Mouse (Mus musculus) cerebellum, adult 2 months (tissue): ENCODE measurements at regions not wholly inside any gene's neighbourhood (a gene's known extent, or its start where the extent isn't known, plus 50 kb on each side); places are given as distances from the start of the nearest gene placed in this dataset.

Experiments
- DNase-seq, 2 experiments: peaks; one replicate each; pipeline ENCODE4 v3.0.0; 2021
- H3K27ac ChIP-seq: fragments of 200-500 bp; 2 replicates; pipeline ENCODE4 v1.5.1; 2012; ENCODE audit warnings: low read length, control low read depth, inconsistent platforms; ENCODE audit not compliant: insufficient read depth
- H3K27me3 ChIP-seq: fragments of 200-500 bp; 2 replicates; pipeline ENCODE4 v1.6.1; 2012; ENCODE audit warnings: inconsistent platforms, mild to moderate bottlenecking, low read length, moderate library complexity; ENCODE audit not compliant: control insufficient read depth, insufficient read depth
- H3K4me1 ChIP-seq: fragments of 200-500 bp; 2 replicates; pipeline ENCODE4 v1.6.1; 2011; ENCODE audit warnings: low read length; ENCODE audit not compliant: control insufficient read depth, insufficient read depth
- H3K4me3 ChIP-seq: fragments of 200-500 bp; replicated peaks from 2 replicates; pipeline ENCODE3; 2011; ENCODE audit warnings: mild to moderate bottlenecking, low read depth, low read length, control low read depth; ENCODE audit not compliant: insufficient read depth
- CTCF ChIP-seq: fragments of 200-500 bp; IDR thresholded peaks from 2 replicates; pipeline ENCODE4 v1.5.1; 2011; ENCODE audit warnings: low read depth, mild to moderate bottlenecking, control low read depth, low read length, moderate library complexity, borderline replicate concordance; ENCODE audit not compliant: insufficient read depth
- POLR2A ChIP-seq: fragments of 200-500 bp; IDR thresholded peaks from 2 replicates; pipeline ENCODE4 v1.6.1; 2011; ENCODE audit warnings: low read length, control low read depth, borderline replicate concordance; ENCODE audit not compliant: insufficient read depth
- WGBS: fragments of 180-500 bp; shearing (Covaris S2); methylation state at CpG from one replicate; pipeline ENCODE4 v1.1.7; 2018; 5-methylcytosine and 5-hydroxymethylcytosine counted together

DNA sequence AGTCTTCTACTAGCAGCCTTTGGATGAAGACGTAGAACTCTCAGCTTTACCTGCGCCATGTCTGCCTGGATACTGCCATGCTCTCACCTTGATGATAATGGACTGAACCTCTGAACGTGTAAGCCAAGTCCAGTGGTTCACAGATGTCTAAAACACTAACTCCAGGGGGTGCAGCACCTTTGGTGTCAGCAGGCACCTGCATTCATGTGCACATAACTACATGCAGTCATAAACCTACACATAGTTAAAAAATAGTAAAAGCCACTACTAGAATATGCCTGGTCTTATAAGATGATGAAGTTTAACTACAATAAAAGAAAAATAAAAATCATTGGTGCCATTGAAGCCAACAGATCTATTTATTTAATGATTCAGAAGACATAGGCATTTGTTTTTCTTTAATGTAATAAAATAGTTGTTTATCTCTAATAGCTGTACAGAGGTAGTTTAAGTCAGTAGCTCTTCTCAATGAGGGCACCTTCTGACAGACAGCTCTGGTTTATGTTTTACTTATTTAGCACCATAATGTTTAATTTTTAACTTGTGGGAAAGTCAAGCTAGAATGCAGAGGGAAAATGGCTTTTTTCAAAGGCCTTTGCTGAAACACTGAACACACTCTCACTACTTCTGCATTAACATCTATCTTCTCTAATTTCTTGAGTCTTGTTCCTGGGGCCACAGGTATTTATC lies 118.5 kb upstream of the Rorb start:
- H3K27ac ChIP-seq: no peak overlapping the region
- WGBS: 78% methylated on average over 3 of the region's 3 CpGs
- no peak for TF ChIP-seq CTCF
- no peak for TF ChIP-seq POLR2A
- no peak for DNase-seq
- no peaks in the 10 kb centered on the region for H3K27me3 ChIP-seq
- no peak overlapping the region for H3K4me3 ChIP-seq
- no peaks in the 10 kb centered on the region for H3K4me1 ChIP-seq

DNA sequence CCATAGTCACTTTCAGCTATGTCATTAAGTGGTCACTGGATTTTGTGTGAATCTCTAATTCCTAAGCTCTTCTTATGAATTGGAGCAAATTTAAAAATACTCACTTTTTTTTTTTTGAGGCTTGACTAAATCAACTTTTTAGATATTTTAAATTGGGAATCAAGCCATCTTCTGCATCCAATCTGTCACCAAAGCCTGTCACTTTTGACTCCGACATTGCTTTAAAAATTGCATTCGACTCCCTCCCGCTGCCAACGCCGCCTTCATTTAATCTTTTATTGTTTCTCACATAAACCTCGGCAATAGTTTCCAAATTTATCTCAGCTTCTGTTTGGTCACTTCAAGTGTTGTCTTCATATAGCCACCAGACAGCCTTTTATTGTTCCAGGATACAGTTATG lies 109.8 kb upstream of the Rorb start:
- H3K27ac ChIP-seq: no peak overlapping the region
- WGBS: 71% methylated on average over 6 of the region's 6 CpGs
- H3K4me1 ChIP-seq: no peaks in the 10 kb centered on the region
- DNase-seq: no peak
- H3K27me3 ChIP-seq: no peaks in the 10 kb centered on the region
- H3K4me3 ChIP-seq: no peak overlapping the region
- TF ChIP-seq POLR2A (no peak), CTCF (no peak)

DNA sequence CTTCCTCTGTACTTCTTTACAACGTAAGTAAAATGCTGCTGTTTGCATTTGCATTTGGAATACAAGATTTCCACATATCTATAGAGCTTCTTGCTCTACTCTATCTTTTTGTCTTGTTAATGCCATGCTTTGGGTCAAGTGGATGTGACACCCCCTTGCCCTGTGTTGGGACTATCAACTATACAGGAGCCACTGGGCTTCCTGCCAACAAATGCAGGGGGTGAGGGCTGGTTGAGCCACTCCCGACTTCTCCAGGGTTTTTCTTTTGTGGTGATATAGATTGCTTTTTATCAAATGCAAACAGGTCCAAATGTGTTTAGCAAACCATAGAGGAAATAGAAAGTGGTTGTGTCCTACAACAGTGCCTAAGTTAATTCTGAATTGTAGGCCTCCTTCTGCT lies 108.4 kb upstream of the Rorb start:
- WGBS: 49% methylated on average over 2 of the region's 2 CpGs
- Histone ChIP-seq H3K4me1 (no peaks in the 10 kb centered on the region), H3K27ac (no peak overlapping the region), H3K4me3 (no peak overlapping the region), H3K27me3 (no peaks in the 10 kb centered on the region)
- TF ChIP-seq CTCF (no peak), POLR2A (no peak)
- DNase-seq: no peak

DNA sequence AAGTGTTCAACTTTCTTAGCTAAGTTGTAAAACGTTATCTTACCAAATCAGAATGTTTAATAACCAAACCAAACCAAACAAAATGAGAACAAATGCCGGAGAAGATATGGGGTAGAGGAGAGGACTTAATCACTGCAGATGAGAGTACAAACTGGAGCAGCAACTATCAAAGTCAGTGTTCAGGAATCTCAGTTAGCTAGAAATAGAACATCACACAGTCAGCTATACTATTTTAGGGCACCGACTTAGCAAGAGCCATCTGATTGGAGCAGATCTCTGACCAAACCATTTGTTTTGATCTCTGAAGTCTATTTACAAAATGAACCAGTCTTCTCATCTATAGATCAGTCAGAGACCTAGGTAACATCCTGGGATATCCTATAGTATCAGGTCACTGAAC lies 107.7 kb upstream of the Rorb start:
- DNase-seq: no peak
- Histone ChIP-seq H3K4me1 (no peaks in the 10 kb centered on the region), H3K27ac (no peak overlapping the region), H3K4me3 (no peak overlapping the region), H3K27me3 (no peaks in the 10 kb centered on the region)
- 79% methylated on average over 3 of the region's 3 CpGs for WGBS
- TF ChIP-seq POLR2A: no peak
- no peak for TF ChIP-seq CTCF

DNA sequence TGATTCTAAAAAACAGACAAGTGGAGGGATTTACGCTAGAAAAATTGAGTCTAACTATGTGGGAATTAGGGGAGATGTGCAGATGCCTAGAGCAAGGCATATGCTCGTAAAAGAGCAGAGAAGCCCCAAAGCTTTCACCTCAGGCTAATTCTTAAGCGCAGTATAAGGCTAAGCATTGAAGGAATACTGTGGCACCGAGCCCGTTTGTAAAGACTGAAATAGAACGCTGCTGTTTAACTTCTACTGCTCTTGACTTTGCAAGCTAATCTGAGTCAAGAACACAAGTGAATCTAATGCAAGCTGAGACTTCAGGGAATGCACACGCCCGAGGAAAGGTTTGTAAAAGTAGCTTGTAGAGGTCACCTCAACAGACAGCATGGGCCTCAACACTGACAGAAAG lies 88.5 kb upstream of the Rorb start:
- DNase-seq: no peak
- TF ChIP-seq CTCF: no peak
- TF ChIP-seq POLR2A: no peak
- Histone ChIP-seq H3K4me3 (no peak overlapping the region), H3K27ac (no peak overlapping the region), H3K4me1 (no peaks in the 10 kb centered on the region), H3K27me3 (no peaks in the 10 kb centered on the region)
- 65% methylated on average over 8 of the region's 8 CpGs for WGBS

DNA sequence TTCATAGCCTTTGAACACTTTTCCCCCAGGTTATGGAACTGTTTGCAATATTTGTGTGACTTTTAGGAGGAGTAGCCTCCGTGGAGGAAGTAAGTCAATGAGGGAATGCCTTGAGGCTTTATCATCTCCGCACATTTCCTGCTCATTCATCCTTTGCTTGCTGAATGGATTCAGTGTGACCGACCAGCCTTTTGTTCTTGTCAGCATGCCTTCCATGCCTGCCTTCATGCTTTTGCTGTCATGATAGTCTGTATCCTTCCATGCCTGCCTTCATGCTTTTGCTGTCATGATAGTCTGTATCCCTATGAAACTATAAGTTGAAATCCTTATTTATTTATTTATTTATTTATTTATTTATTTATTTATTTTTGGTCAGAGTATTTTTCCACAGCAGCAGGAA lies 87.8 kb upstream of the Rorb start:
- TF ChIP-seq CTCF (no peak), POLR2A (no peak)
- Histone ChIP-seq H3K4me1 (no peaks in the 10 kb centered on the region), H3K27ac (no peak overlapping the region), H3K4me3 (no peak overlapping the region), H3K27me3 (no peaks in the 10 kb centered on the region)
- 9% methylated on average over 3 of the region's 3 CpGs for WGBS
- DNase-seq: no peak

DNA sequence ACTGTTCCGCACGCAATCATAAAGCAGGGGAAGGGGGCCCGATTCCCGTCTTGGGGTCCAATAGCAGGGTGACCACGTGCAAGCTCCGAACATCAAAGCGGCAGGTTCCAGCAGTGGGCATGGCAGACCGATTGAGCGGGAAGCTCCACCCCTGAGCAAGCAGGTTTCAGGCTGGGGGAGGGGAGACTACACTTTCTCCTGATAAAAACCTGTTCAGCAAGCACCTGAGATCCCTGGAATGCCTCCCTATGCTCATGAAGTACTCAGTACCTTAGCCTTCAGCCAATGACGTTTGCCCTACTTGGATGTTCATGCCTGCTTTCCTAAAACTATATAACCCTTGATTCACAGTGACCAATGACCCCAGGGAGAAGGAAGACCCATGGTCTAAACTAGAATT lies 83.7 kb upstream of the Rorb start:
- no peaks in the 10 kb centered on the region for H3K4me1 ChIP-seq
- no peak for TF ChIP-seq POLR2A
- TF ChIP-seq CTCF: no peak
- H3K4me3 ChIP-seq: no peak overlapping the region
- WGBS: 59% methylated on average over 10 of the region's 10 CpGs
- DNase-seq: no peak
- no peak overlapping the region for H3K27ac ChIP-seq
- H3K27me3 ChIP-seq: no peaks in the 10 kb centered on the region

DNA sequence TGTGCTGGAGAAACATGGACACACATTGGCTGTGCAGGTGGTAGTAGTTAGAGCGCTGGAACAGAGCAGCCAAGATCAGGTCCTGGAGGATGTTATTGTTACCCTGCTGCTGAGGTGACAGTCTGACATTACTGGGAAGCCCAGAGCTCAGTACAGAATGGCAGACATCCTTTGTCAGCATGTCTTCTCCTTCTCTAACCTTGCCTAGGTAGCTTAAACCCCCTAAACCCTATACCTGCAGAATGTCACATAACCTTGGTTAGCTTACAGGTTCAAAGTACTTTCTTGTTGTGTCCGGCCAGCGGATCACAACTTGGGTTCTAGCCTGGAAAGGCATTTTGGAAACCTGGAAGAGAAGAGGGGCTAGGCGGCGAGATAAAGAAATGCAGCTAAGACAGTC lies 83.3 kb upstream of the Rorb start:
- no peaks in the 10 kb centered on the region for H3K4me1 ChIP-seq
- no peak overlapping the region for H3K27ac ChIP-seq
- WGBS: 80% methylated on average over 5 of the region's 5 CpGs
- no peaks in the 10 kb centered on the region for H3K27me3 ChIP-seq
- no peak for DNase-seq
- H3K4me3 ChIP-seq: no peak overlapping the region
- no peak for TF ChIP-seq POLR2A
- no peak for TF ChIP-seq CTCF
